Comparison of ENCODE assay signal across 8 mouse cellular contexts in the genomic region with DNA sequence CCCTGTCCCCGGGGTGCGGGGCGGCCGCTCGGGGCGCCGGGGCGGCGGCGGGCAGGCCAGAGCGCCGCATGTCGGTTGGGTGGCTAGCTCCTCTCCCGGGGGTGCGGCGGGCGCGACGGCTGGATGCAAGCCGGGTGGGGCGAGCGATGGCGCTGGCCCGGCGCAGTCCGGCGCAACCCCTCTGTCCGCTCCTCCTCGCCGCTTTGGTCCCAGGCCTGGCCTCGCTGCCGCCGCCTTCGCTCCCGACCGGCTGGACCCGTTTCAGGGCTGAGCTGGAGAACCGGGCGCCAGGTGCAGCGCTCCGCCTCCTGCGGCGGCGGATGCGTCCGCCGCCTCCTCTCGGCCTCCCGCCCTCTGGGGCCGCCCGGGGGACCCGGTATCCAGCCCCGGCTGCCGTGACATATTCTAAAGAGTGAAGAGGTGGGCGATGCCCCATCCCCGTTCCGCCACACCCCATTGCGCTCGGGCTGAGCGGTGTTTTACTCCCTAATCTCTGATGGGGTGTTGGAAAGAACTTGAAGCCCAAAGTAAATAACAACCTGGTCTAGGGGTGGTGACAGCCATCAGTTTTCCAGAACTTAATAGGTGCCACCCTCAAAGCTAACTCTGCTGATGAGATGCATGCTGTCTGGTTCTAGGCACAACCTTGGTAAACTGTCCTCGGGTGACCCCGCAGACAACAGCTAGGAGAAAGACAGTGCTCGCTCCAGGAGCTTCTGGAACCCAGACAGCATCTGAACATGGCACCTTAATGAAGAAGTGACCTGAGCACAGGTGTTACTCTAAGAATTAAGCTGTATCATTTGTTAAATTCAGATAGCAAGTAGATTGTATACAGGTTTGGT. TPM values are rescaled to one million over a fixed set of nuclear protein-coding genes. Genes with fewer than 3 reads are reported as not detected.
A peak's percentile ranks its signal among the peaks of the same experiment; 100 is the strongest.
DNase-seq lines count a peak whose midpoint lies in the region; ATAC-seq and TF ChIP-seq lines count a peak whose summit lies in the region.

A gene (minus strand): TSS at position 407 of the 845 bp plus-strand sequence.

- no peak within 1 kb of the TSS for H3K27ac ChIP-seq in embryonic fibroblast, embryonic 13.5 days (ENCODE audit: insufficient read depth, low read length)
- peak within 1 kb of the TSS; percentile 50 for H3K27ac ChIP-seq in heart, embryonic 13.5 days (replicated peaks)
- peak within 1 kb of the TSS; percentile 40; the same call in 1 of the 2 replicates for H3K27ac ChIP-seq in kidney, embryonic 16.5 days (ENCODE audit: low read length)
- no peak within 1 kb of the TSS for H3K27ac ChIP-seq in liver, embryonic 12.5 days

- H3K4me1 ChIP-seq in embryonic fibroblast, embryonic 13.5 days (ENCODE audit: control insufficient read depth, insufficient read depth, low read length), result no peaks in the 10 kb centered on the region
- peaks cover 18% of the 10 kb centered on the region for H3K4me1 ChIP-seq in heart, embryonic 13.5 days
- no peaks in the 10 kb centered on the region for H3K4me1 ChIP-seq in kidney, embryonic 16.5 days (ENCODE audit: insufficient read depth, low read length)
- H3K4me1 ChIP-seq in liver, embryonic 12.5 days, result peaks cover 7% of the 10 kb centered on the region

- peak within 1 kb of the TSS; percentile 91 for H3K9ac ChIP-seq in heart, embryonic 13.5 days
- peak within 1 kb of the TSS; percentile 83 for H3K9ac ChIP-seq in kidney, embryonic 16.5 days (replicated peaks; ENCODE audit: low read length)
- H3K9ac ChIP-seq in liver, embryonic 12.5 days, result peak within 1 kb of the TSS; percentile 63

- peak; percentile 79 for DNase-seq in A20 (ENCODE audit: low read depth, low spot score)
- peak; percentile 60 to 73 for DNase-seq in adrenal gland, postnatal 36 days
- peak; percentile 31 to 69 for DNase-seq in spleen, postnatal 4 days (ENCODE audit: low spot score in 2 of 2)

- H3K36me3 ChIP-seq in heart, embryonic 13.5 days, result no peaks in the 10 kb centered on the region
- H3K36me3 ChIP-seq in kidney, embryonic 16.5 days (ENCODE audit: insufficient read depth, low read length), result no peaks in the 10 kb centered on the region
- no peaks in the 10 kb centered on the region for H3K36me3 ChIP-seq in liver, embryonic 12.5 days
- no peaks in the 10 kb centered on the region for H3K36me3 ChIP-seq in myocyte (ENCODE audit: control insufficient read depth, insufficient read depth)

- peaks cover 3% of the 10 kb centered on the region; the same call in 1 of the 2 replicates for H3K27me3 ChIP-seq in heart, embryonic 13.5 days (replicated peaks)
- H3K27me3 ChIP-seq in kidney, embryonic 16.5 days (ENCODE audit: insufficient read depth, low read length), result no peaks in the 10 kb centered on the region
- peaks cover 35% of the 10 kb centered on the region for H3K27me3 ChIP-seq in liver, embryonic 12.5 days (replicated peaks)
- H3K27me3 ChIP-seq in myocyte (ENCODE audit: control insufficient read depth, insufficient read depth, insufficient read length), result peaks cover 29% of the 10 kb centered on the region

- H3K4me3 ChIP-seq in embryonic fibroblast, embryonic 13.5 days (ENCODE audit: insufficient read depth, low read length), result peak within 1 kb of the TSS; percentile 58
- peak within 1 kb of the TSS; percentile 90 for H3K4me3 ChIP-seq in heart, embryonic 13.5 days
- H3K4me3 ChIP-seq in kidney, embryonic 16.5 days (ENCODE audit: low read length), result peak within 1 kb of the TSS; percentile 83
- H3K4me3 ChIP-seq in liver, embryonic 12.5 days, result peak within 1 kb of the TSS; percentile 67
- H3K4me3 ChIP-seq in myocyte, result no peak within 1 kb of the TSS

- H3ac ChIP-seq in myocyte (ENCODE audit: control insufficient read depth, insufficient read length), result no peak within 1 kb of the TSS

- 0 out of 2 replicates have a peak, but pooled peaks have one; percentile 25 for ATAC-seq in heart, embryonic 13.5 days (ENCODE audit: extremely low read depth, insufficient number of reproducible peaks, low FRiP score, low TSS enrichment)
- ATAC-seq in kidney, embryonic 16.5 days (ENCODE audit: low FRiP score, low TSS enrichment), result peak; percentile 77
- 0 out of 2 replicates have a peak, but pooled peaks have one; percentile 35 for ATAC-seq in liver, embryonic 12.5 days

- peak within 1 kb of the TSS; percentile 91 for H3K4me2 ChIP-seq in heart, embryonic 13.5 days
- peak within 1 kb of the TSS; percentile 95 for H3K4me2 ChIP-seq in kidney, embryonic 16.5 days (replicated peaks; ENCODE audit: low read depth, low read length)
- peak within 1 kb of the TSS; percentile 92 for H3K4me2 ChIP-seq in liver, embryonic 12.5 days
- peak within 1 kb of the TSS; percentile 42 for H3K4me2 ChIP-seq in myocyte (ENCODE audit: low read depth)

- 2% methylated on average over 63 of the region's 63 CpGs for WGBS in heart, embryonic 13.5 days
- WGBS in kidney, embryonic 16.5 days, result 2% methylated on average over 48 of the region's 63 CpGs
- 2% methylated on average over 52 of the region's 63 CpGs for WGBS in liver, embryonic 12.5 days (ENCODE audit: insufficient replicate concordance)

- TF ChIP-seq CTCF in embryonic fibroblast, embryonic 13.5 days (IDR thresholded peaks at IDR 0.05; ENCODE audit: borderline replicate concordance, insufficient read depth, low read length), result no peak

- no peaks in the 10 kb centered on the region for H3K9me3 ChIP-seq in heart, embryonic 13.5 days
- no peaks in the 10 kb centered on the region for H3K9me3 ChIP-seq in kidney, embryonic 16.5 days (ENCODE audit: low read length)
- no peaks in the 10 kb centered on the region for H3K9me3 ChIP-seq in liver, embryonic 12.5 days (replicated peaks)

- no peaks in the 10 kb centered on the region for H3K79me2 ChIP-seq in myocyte (ENCODE audit: control insufficient read depth, insufficient read depth)

- no peak for TF ChIP-seq POLR2A in embryonic fibroblast, embryonic 13.5 days (IDR thresholded peaks at IDR 0.05; ENCODE audit: low read depth, low read length)
- no peak for TF ChIP-seq POLR2A in myocyte (IDR thresholded peaks at IDR 0.05; ENCODE audit: insufficient read length, low read depth)

TF ChIP-seq in myocyte, 11 proteins besides CTCF, POLR2A, EP300 and RAD21:
- TF ChIP-seq USF1 (IDR thresholded peaks at IDR 0.05; ENCODE audit: low read depth) (no peak), MYOD1 (IDR thresholded peaks at IDR 0.05; ENCODE audit: control insufficient read depth in 1 of 3, insufficient read length in 2 of 3, low read depth in 2 of 3) (no peak), MAX (IDR thresholded peaks at IDR 0.05; ENCODE audit: low read depth) (no peak), CEBPB (IDR thresholded peaks at IDR 0.05; ENCODE audit: insufficient read depth, poor library complexity, severe bottlenecking) (no peak), TCF3 (IDR thresholded peaks at IDR 0.05; ENCODE audit: insufficient read length, low read depth) (no peak), MYOG (IDR thresholded peaks at IDR 0.05; ENCODE audit: control insufficient read depth in 1 of 3, insufficient read depth in 1 of 3, insufficient read length in 2 of 3, low read depth in 2 of 3) (no peak), TCF12 (IDR thresholded peaks at IDR 0.05; ENCODE audit: insufficient read depth, poor library complexity, severe bottlenecking) (no peak), E2F4 (IDR thresholded peaks at IDR 0.05; ENCODE audit: insufficient read depth) (no peak), REST (IDR thresholded peaks at IDR 0.05; ENCODE audit: insufficient read depth, insufficient read length) (no peak), SRF (IDR thresholded peaks at IDR 0.05; ENCODE audit: control insufficient read depth, insufficient read length, low read depth) (no peak), POLR2AphosphoS2 (IDR thresholded peaks at IDR 0.05; ENCODE audit: insufficient read length, low read depth) (no peak)

RNA-seq across cellular contexts. Expression of the gene that starts here (rescaled TPM):
- total RNA-seq in adrenal gland, postnatal 36 days (2021), result 10 to 100 TPM; 16.6 to 17.0 TPM
- 2.1 and 2.8 TPM in 2 replicates for polyA plus RNA-seq in embryonic fibroblast, embryonic 13.5 days (2011; ENCODE audit: insufficient read length, low read depth, missing spikeins)
- 3.2 and 3.6 TPM in 2 replicates for polyA plus RNA-seq in heart, embryonic 13.5 days (2015; fragmentation: Nextera tagmentation; extraction: Ambion mirVana)
- polyA plus RNA-seq in kidney, embryonic 16.5 days (2015; fragmentation: Nextera tagmentation; extraction: Ambion mirVana), result 2.7 and 3.6 TPM in 2 replicates
- 0.25 and 0.59 TPM in 2 replicates for polyA plus RNA-seq in liver, embryonic 12.5 days (2016; fragmentation: Nextera tagmentation; extraction: Ambion mirVana)
- polyA plus RNA-seq in myocyte (2012; fragmentation: generic; extraction: Trizol), result 0.59 TPM

Comparison
In these comparisons a context has a peak if more than half of its experiments do, and no peak if none do; other contexts are left out.
1. Peak in ATAC-seq, H3K4me3 ChIP-seq, H3K9ac ChIP-seq and H3K4me2 ChIP-seq in liver, embryonic 12.5 days; RNA of the gene not detected or under 1 TPM.
2. H3K27ac ChIP-seq: peak in heart, embryonic 13.5 days (single experiment) and kidney, embryonic 16.5 days (single experiment); none in embryonic fibroblast, embryonic 13.5 days (single experiment) and liver, embryonic 12.5 days (single experiment).
3. ATAC-seq: peak in every context shown above with its lines; median percentile 77 in kidney, embryonic 16.5 days; 35 in liver, embryonic 12.5 days; 25 in heart, embryonic 13.5 days.
4. H3K4me2 ChIP-seq: peak in every context shown above with its lines; median percentile 95 in kidney, embryonic 16.5 days; 92 in liver, embryonic 12.5 days; 91 in heart, embryonic 13.5 days; 42 in myocyte.
5. Peak in every context shown above with its lines, with median percentiles within 50 percentile points of each other: DNase-seq and H3K9ac ChIP-seq.